Mouse (Mus musculus) cortical plate, adult 2 months (tissue): ENCODE measurements around the gene Afg1l.

Experiments
- CTCF ChIP-seq: fragments of 200-500 bp; IDR thresholded peaks from 2 replicates; pipeline ENCODE4 v1.5.1; 2011; ENCODE audit warnings: mild to moderate bottlenecking, control low read depth, low read length; ENCODE audit not compliant: insufficient read depth; ENCODE audit errors: extremely low read depth
- POLR2A ChIP-seq: fragments of 200-500 bp; IDR thresholded peaks from 2 replicates; pipeline ENCODE4 v1.6.1; 2011; ENCODE audit warnings: mild to moderate bottlenecking, low read length, control low read depth; ENCODE audit not compliant: insufficient read depth; ENCODE audit errors: extremely low read depth

- TF ChIP-seq CTCF (no peak), POLR2A (no peak)
These were observed 206.7 kb downstream of the Afg1l start for GRCm38 (mm10) chr10:42271454-42272230.
